Mouse (Mus musculus) CH12.LX (cell line): ENCODE measurements around the gene Fam193a.

ENCODE experiments used
- KAT2A ChIP-seq: IDR thresholded peaks from 2 replicates; pipeline ENCODE4 v1.6.1; 2012; ENCODE audit warnings: low read length, improper control_type of control experiment, inconsistent platforms; ENCODE audit not compliant: insufficient replicate concordance
- SMC3 ChIP-seq: IDR thresholded peaks from 2 replicates; pipeline ENCODE4 v1.6.1; 2011; ENCODE audit warnings: low read depth, low read length, improper control_type of control experiment

- TF ChIP-seq KAT2A, result 0 out of 2 replicates have a peak, but pooled peaks have one; percentile 18
- no peak for TF ChIP-seq SMC3
These were observed 144.5 kb downstream of the Fam193a start for GRCm38 (mm10) chr5:34514218-34514566.
